Mouse (Mus musculus) testis, adult 2 months (tissue): Measurements from ENCODE around the gene Xpo5.

Experiments used
- CTCF ChIP-seq: fragments of 200-500 bp; IDR thresholded peaks from 2 replicates; pipeline ENCODE4 v1.5.1; 2012; ENCODE audit warnings: low read depth, mild to moderate bottlenecking, inconsistent platforms, low read length, moderate library complexity; ENCODE audit not compliant: control insufficient read depth, insufficient read depth, insufficient replicate concordance
- POLR2A ChIP-seq: fragments of 200-500 bp; IDR thresholded peaks from 2 replicates; pipeline ENCODE4 v1.6.1; 2012; ENCODE audit warnings: low read depth, mild to moderate bottlenecking, inconsistent platforms, low read length, moderate library complexity; ENCODE audit not compliant: control insufficient read depth

- TF ChIP-seq POLR2A (no peak), CTCF (no peak)
Measured at GRCm38 (mm10) chr17:46259675-46260074, 57.1 kb downstream of the Xpo5 start.
